Mouse (Mus musculus): ENCODE data around the gene Cyfip1. TPM values are rescaled to one million over a fixed set of nuclear protein-coding genes. Genes with fewer than 3 reads are reported as not detected.

The Cyfip1 gene
- total and polyA plus RNA-seq, 3 experiments, result 20.1 to 29.3 (median 27.8) TPM

DNA sequence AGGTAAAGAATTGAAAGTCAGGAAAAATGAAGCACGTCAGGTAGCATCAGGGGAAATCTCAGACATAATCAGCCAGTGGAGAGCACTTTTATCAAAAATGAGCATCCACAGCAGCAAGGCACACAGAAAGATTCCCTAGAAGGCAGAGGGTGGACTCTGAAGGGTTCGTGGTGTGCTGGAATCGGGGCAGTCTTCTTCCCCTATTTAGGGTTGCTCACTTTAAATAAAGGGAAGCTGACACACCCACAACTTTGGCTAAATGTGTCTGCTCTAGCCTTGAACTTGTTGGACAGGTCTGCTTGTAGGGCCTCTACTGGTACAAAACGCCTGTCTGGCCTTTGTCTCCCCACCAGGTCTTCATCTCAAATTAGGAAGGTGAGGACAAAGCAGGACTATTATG, 47.1 kb downstream of the Cyfip1 start:
- DNase-seq (ENCODE audit: extremely low read depth), result no peak
- dilution Hi-C loops (cut with MboI; ENCODE audit: extremely low pct_ligation_motif_present, extremely low pct_unique_long_range_greater_than_20kb, low sequenced_read_pairs), result no loop called here
- Histone ChIP-seq H3K9me3 (replicated peaks; ENCODE audit: low read length) (no peaks in the 10 kb centered on the region), H3K4me3 (replicated peaks in 1 of 3; ENCODE audit: low read depth in 2 of 3, low read length in 2 of 3, poor library complexity in 1 of 3) (no peak overlapping the region), H3K27me3 (replicated peaks) (no peaks in the 10 kb centered on the region), H3K27ac (ENCODE audit: insufficient read depth, low read depth) (no peak overlapping the region), H3K36me3 (replicated peaks in 1 of 2; ENCODE audit: control insufficient read depth in 1 of 2, insufficient read depth in 1 of 2, low read length in 1 of 2) (peaks cover 14 to 54% of the 10 kb centered on the region in 2 experiments), H3K9ac (ENCODE audit: insufficient read depth, low read depth) (no peak overlapping the region), H3K79me2 (replicated peaks; ENCODE audit: control insufficient read depth, extremely low read depth, insufficient read depth, poor library complexity, severe bottlenecking) (no peaks in the 10 kb centered on the region), H3K4me1 (ENCODE audit: control insufficient read depth in 1 of 2, insufficient read depth in 2 of 2) (no peaks in the 10 kb centered on the region), H3K4me2 (ENCODE audit: insufficient read depth, low read depth, poor library complexity, severe bottlenecking) (no peak overlapping the region)
- in situ Hi-C loops (cut with MboI; ENCODE audit: low pct_ligation_motif_present, low pct_unique_long_range_greater_than_20kb, low sequenced_read_pairs), result no loop called here
- TF ChIP-seq ELF1 (IDR thresholded peaks at IDR 0.05; ENCODE audit: low read depth, low read length) (no peak), USF2 (conservative IDR thresholded peaks at IDR 0.05; ENCODE audit: low read depth, low read length) (no peak), MAFK (IDR thresholded peaks at IDR 0.05; ENCODE audit: insufficient replicate concordance, low read length) (no peak), MEF2A (IDR thresholded peaks at IDR 0.05; ENCODE audit: borderline replicate concordance, low read depth, low read length) (no peak), PAX5 (IDR thresholded peaks at IDR 0.05; ENCODE audit: low read length) (no peak), NRF1 (IDR thresholded peaks at IDR 0.05; ENCODE audit: low read depth, low read length) (no peak), BHLHE40 (IDR thresholded peaks at IDR 0.05; ENCODE audit: low read depth, low read length) (no peak), TBP (conservative IDR thresholded peaks at IDR 0.05; ENCODE audit: low read depth, low read length) (no peak), SIN3A (IDR thresholded peaks at IDR 0.05; ENCODE audit: low read length) (no peak), ZMIZ1 (IDR thresholded peaks at IDR 0.05; ENCODE audit: low read depth, low read length) (no peak), ZNF384 (IDR thresholded peaks at IDR 0.05; ENCODE audit: low read depth, low read length) (no peak), JUN (IDR thresholded peaks at IDR 0.05; ENCODE audit: insufficient read depth, low read depth, low read length) (no peak), IRF4 (IDR thresholded peaks at IDR 0.05; ENCODE audit: low read depth, low read length) (no peak), CHD2 (IDR thresholded peaks at IDR 0.05; ENCODE audit: low read length) (no peak), E2F4 (IDR thresholded peaks at IDR 0.05; ENCODE audit: insufficient replicate concordance, low read depth, low read length) (no peak)

DNA sequence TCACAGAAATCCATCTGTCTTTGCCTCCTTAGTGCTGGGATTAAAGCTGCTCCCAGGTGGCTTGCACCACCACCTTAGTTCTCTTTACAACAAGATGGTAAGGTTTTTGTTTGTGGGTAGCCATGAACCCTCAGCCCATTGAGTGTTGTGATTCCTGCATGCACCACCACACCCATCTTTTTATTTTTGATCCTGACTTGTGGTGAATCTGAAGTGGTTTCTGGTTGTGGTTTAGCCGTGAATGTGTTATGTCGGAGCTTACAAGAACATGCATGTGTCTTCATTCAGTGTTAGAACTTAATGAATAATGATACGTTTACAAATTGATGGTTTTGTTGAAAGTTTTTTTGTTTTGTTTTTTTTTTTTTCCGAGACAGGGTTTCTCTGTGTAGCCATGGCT, 48.5 kb downstream of the Cyfip1 start:
- H3K36me3 ChIP-seq (replicated peaks in 1 of 2; ENCODE audit: control insufficient read depth in 1 of 2, insufficient read depth in 1 of 2, low read length in 1 of 2), result peaks cover 19 to 57% of the 10 kb centered on the region in 2 experiments
- dilution Hi-C loops (cut with MboI; ENCODE audit: extremely low pct_ligation_motif_present, extremely low pct_unique_long_range_greater_than_20kb, low sequenced_read_pairs), result no loop called here
- no peak for TF ChIP-seq BHLHE40 (IDR thresholded peaks at IDR 0.05; ENCODE audit: low read depth, low read length)
- no peak for TF ChIP-seq NRF1 (IDR thresholded peaks at IDR 0.05; ENCODE audit: low read depth, low read length)
- no peak overlapping the region for H3K27ac ChIP-seq (ENCODE audit: insufficient read depth, low read depth)
- H3K4me2 ChIP-seq (ENCODE audit: insufficient read depth, low read depth, poor library complexity, severe bottlenecking), result no peak overlapping the region
- in situ Hi-C loops (cut with MboI; ENCODE audit: low pct_ligation_motif_present, low pct_unique_long_range_greater_than_20kb, low sequenced_read_pairs), result no loop called here
- no peaks in the 10 kb centered on the region for H3K9me3 ChIP-seq (replicated peaks; ENCODE audit: low read length)
- H3K27me3 ChIP-seq (replicated peaks), result no peaks in the 10 kb centered on the region
- no peak overlapping the region for H3K4me3 ChIP-seq (replicated peaks in 1 of 3; ENCODE audit: low read depth in 2 of 3, low read length in 2 of 3, poor library complexity in 1 of 3)
- H3K79me2 ChIP-seq (replicated peaks; ENCODE audit: control insufficient read depth, extremely low read depth, insufficient read depth, poor library complexity, severe bottlenecking), result no peaks in the 10 kb centered on the region
- DNase-seq (ENCODE audit: extremely low read depth), result no peak
- H3K4me1 ChIP-seq (ENCODE audit: control insufficient read depth in 1 of 2, insufficient read depth in 2 of 2), result no peaks in the 10 kb centered on the region
- H3K9ac ChIP-seq (ENCODE audit: insufficient read depth, low read depth), result no peak overlapping the region
